Comparison of ENCODE assay signal across 9 mouse cellular contexts in the genomic region with DNA sequence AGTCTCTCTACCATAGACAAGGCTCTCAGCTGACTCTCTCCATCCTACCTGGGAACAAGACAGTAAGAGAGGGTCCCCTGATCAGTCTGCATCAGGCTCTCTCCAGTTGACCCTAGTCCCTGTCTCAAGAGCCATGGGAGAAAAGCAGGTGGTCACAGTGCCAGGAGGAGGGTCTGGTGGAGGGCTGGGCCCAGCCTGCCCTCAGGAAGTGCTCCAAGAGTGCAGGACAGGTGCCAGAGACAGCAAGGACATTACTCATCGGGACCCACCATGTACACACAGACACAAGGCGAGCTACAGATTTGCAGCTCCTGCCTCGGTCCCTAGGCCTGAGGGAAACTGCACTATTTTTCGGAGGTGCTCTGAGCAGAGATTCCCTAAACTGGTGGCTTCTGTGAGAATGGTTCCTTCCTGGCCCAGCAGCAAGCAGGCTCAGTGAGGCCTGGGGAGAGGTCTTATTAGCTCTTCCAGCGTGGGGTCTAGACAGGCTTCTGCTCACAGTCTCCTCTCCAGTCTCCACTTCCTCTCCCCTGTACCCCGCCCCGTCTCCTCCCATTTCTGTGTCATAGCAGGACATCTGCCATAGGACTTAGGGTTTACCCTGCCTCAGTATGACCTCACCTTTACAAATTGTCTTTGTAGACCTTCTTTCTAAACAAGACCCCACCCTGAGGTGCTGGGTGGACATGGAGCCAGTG. TPM values are rescaled to one million over a fixed set of nuclear protein-coding genes. Genes with fewer than 3 reads are reported as not detected.
A peak's percentile ranks its signal among the peaks of the same experiment; 100 is the strongest.
DNase-seq lines count a peak whose midpoint lies in the region; ATAC-seq and TF ChIP-seq lines count a peak whose summit lies in the region.
"Had no signal": no experiment of that assay in that cellular context is flagged by ENCODE, and none has a peak within 500 bp of the region (broad histone marks: within the 10 kb centered on the region; RNA-seq: fewer than 3 reads in every experiment).

No protein-coding gene starts in this region.

- peaks cover 24% of the 10 kb centered on the region for H3K4me1 ChIP-seq in heart, postnatal 0 days (ENCODE audit: control insufficient read depth, insufficient read depth)

- H3K27me3 ChIP-seq in heart, postnatal 0 days (ENCODE audit: control insufficient read depth, insufficient read depth, low read length), result peaks cover 23% of the 10 kb centered on the region

- 55% methylated on average over 7 of the region's 7 CpGs for WGBS in heart, postnatal 0 days

- no peaks in the 10 kb centered on the region for H3K36me3 ChIP-seq in heart, postnatal 0 days (replicated peaks; ENCODE audit: control insufficient read depth, insufficient read depth, low read length)
- H3K36me3 ChIP-seq: limb, embryonic 12.5 days had no signal

- H3K9ac ChIP-seq in heart, postnatal 0 days (replicated peaks; ENCODE audit: low read depth, low read length), result no peak overlapping the region
- H3K9ac ChIP-seq: limb, embryonic 12.5 days had no signal

- no peak for TF ChIP-seq EP300 in heart, postnatal 0 days (IDR thresholded peaks at IDR 0.05; ENCODE audit: low read depth)

- no peak overlapping the region for H3K4me2 ChIP-seq in heart, postnatal 0 days (ENCODE audit: low read depth, low read length)
- H3K4me2 ChIP-seq: limb, embryonic 12.5 days had no signal

- no peak for TF ChIP-seq CTCF in heart, postnatal 0 days (IDR thresholded peaks at IDR 0.05; ENCODE audit: low read depth)

- no peak for ATAC-seq in heart, postnatal 0 days (ENCODE audit: insufficient read depth, low read depth)

- H3K27ac ChIP-seq in heart, postnatal 0 days (ENCODE audit: low read depth), result peak overlapping the region; percentile 76
- H3K27ac ChIP-seq: limb, embryonic 12.5 days had no signal

- DNase-seq in heart, adult 9 months (ENCODE audit: low spot score in 2 of 2), result peak; percentile 27 to 34
- DNase-seq in heart, postnatal 4 days, result no peak
- DNase-seq in Muller cell, postnatal 12 days (ENCODE audit: inconsistent ontology term), result peak; percentile 52
- peak; percentile 16 for DNase-seq in heart, postnatal 0 days (ENCODE audit: low spot score)
- DNase-seq in lung, postnatal 25 days (ENCODE audit: low spot score), result peak; percentile 43
- DNase-seq in adrenal gland, postnatal 25 days, result no peak
- DNase-seq in right cerebral cortex, adult 18-20 months, result no peak
- DNase-seq in right cerebral cortex, adult 2 months (ENCODE audit: low spot score in 2 of 2), result no peak

- no peak overlapping the region for H3K4me3 ChIP-seq in heart, postnatal 0 days (ENCODE audit: low read depth, low read length)
- H3K4me3 ChIP-seq: limb, embryonic 12.5 days had no signal

- no peaks in the 10 kb centered on the region for H3K9me3 ChIP-seq in heart, postnatal 0 days (replicated peaks; ENCODE audit: control insufficient read depth, low read length)
- H3K9me3 ChIP-seq: limb, embryonic 12.5 days had no signal

RNA-seq across cellular contexts. Expression of gene Aatk, which starts 4.7 kb away (rescaled TPM):
- 1 to 10 TPM; 3.7 to 4.2 TPM for total RNA-seq in heart, postnatal 4 days (2021)
- total RNA-seq in heart, postnatal 0 days (2014; rRNA removed; ENCODE audit: low replicate concordance), result 4.7 and 22.1 TPM in 2 replicates
- 0.63 and 0.71 TPM in 2 replicates for polyA plus RNA-seq in heart, postnatal 0 days (2015; fragmentation: Nextera tagmentation; extraction: Ambion mirVana)
- total RNA-seq in adrenal gland, postnatal 25 days (2021), result 11.8 and 15.5 TPM in 2 replicates

RNA-seq across cellular contexts. Expression of gene Cep131, which starts 44.3 kb away (rescaled TPM):
- 10 to 100 TPM; 11.6 to 12.6 TPM for total RNA-seq in heart, postnatal 4 days (2021)
- total RNA-seq in heart, postnatal 0 days (2014; rRNA removed; ENCODE audit: low replicate concordance), result 3.8 and 8.5 TPM in 2 replicates
- polyA plus RNA-seq in heart, postnatal 0 days (2015; fragmentation: Nextera tagmentation; extraction: Ambion mirVana), result 6.8 and 8.2 TPM in 2 replicates
- total RNA-seq in adrenal gland, postnatal 25 days (2021), result 194 and 411 TPM in 2 replicates

RNA-seq across cellular contexts. Expression of gene Tepsin, which starts 56.2 kb away (rescaled TPM):
- total RNA-seq in heart, postnatal 4 days (2021), result 1 to 10 TPM; 8.7 to 9.7 TPM
- total RNA-seq in heart, postnatal 0 days (2014; rRNA removed; ENCODE audit: low replicate concordance), result 16.4 and 20.4 TPM in 2 replicates
- 8.6 and 8.7 TPM in 2 replicates for polyA plus RNA-seq in heart, postnatal 0 days (2015; fragmentation: Nextera tagmentation; extraction: Ambion mirVana)
- 17.1 and 18.1 TPM in 2 replicates for total RNA-seq in adrenal gland, postnatal 25 days (2021)

RNA-seq across cellular contexts. Expression of gene Ndufaf8, which starts 56.4 kb away (rescaled TPM):
- 10 to 100 TPM; 51.6 to 63.0 TPM for total RNA-seq in heart, postnatal 4 days (2021)
- 52.7 and 84.8 TPM in 2 replicates for total RNA-seq in heart, postnatal 0 days (2014; rRNA removed; ENCODE audit: low replicate concordance)
- 118 and 132 TPM in 2 replicates for polyA plus RNA-seq in heart, postnatal 0 days (2015; fragmentation: Nextera tagmentation; extraction: Ambion mirVana)
- 57.7 and 60.1 TPM in 2 replicates for total RNA-seq in adrenal gland, postnatal 25 days (2021)

Comparison
In these comparisons a context has a peak if more than half of its experiments do, and no peak if none do; other contexts are left out.
1. DNase-seq: peak in heart, adult 9 months (2 of 2), Muller cell, postnatal 12 days (single experiment), heart, postnatal 0 days (single experiment) and lung, postnatal 25 days (single experiment); none in heart, postnatal 4 days (single experiment), adrenal gland, postnatal 25 days (single experiment), right cerebral cortex, adult 18-20 months (single experiment) and right cerebral cortex, adult 2 months (0 of 2).
2. RNA of gene Cep131, which starts 44.3 kb away (total RNA-seq): 194 to 411 TPM in adrenal gland, postnatal 25 days; 11.6 to 12.6 TPM in heart, postnatal 4 days and 3.8 to 8.5 TPM in heart, postnatal 0 days; every median in the first group is over 10 times any median in the second.